Mouse (Mus musculus) adrenal gland, postnatal 10 days (tissue): ENCODE measurements around the gene Upf2. TPM values are rescaled to one million over a fixed set of nuclear protein-coding genes. Genes with fewer than 3 reads are reported as not detected.
"Not testable (repeated sequence)": the region's sequence is repeated elsewhere in the genome, so short reads cannot be mapped to it uniquely, and the experiment has no call there.

Experiments
- DNase-seq: peaks from one replicate; pipeline ENCODE4 v3.0.0; 2021; ENCODE audit warnings: mixed read lengths
- total RNA-seq, 2 experiments: library from RNA; stranded (reverse); gene quantifications; 2 replicates each; pipeline ENCODE4 v1.2.3; 2021

The Upf2 gene
- total RNA-seq, 2 experiments from 2014 or later = 18.6 to 21.5 TPM

DNA sequence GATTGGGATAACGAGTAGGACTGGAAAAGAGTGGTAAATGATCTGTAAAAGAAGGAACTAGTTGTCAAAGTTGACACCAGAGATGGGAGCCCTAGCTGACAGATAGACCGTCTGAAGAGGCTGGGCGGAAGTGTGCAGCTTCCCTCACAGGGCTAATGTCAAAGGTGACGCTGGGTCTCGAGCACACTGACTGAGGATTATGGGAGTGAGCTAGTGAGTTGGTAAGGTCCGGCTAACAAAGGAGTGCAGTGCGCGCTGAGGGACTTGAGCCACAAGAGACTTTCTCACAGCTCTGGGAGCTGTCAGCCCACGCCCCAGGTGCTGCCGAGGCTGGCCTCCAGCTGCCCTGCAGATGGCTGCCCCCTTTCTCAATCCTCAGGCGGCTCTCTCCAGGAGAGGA lies 119.7 kb downstream of the Upf2 start:
- no peak for DNase-seq

DNA sequence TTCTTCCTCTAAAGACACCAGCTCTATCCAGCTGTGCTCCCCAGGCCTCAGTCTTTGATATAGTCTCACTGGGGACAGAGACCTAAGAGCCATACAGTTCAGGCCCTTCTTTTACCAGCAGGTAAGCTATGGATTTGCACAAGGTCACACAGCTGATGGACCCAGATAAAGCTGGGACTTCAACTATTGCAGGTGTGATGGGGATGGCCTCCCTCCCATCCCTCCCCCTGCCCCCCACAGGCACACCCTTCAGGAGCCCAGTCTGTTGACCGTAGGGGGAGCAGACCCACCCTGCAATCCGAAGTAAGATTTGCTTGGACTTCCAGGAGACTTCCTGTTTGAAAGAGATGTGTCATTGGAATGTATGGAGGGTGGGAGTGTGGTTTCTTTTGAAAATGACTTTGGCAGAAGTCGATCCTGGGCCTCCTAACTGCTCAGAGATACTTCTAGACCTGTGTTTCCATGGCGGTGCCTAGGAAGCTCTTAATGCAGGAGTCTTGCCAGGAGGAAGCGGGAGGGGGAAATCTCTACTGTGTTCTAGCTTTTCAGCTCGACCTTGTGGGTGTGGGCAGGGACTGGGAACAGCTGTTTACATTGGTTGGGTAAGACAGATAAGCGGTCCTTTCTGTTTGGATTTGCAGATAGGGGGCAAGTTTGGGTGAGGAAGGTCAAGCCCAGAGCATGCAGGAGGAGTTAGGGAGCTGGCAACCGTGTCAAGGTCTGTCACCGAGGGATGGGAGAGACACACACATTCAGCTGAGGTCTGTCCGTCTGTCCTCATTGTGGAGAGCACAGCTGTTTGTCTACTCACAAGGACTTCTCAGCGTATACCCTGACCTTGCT lies 120.5 kb downstream of the Upf2 start:
- peak; percentile 59 for DNase-seq

DNA sequence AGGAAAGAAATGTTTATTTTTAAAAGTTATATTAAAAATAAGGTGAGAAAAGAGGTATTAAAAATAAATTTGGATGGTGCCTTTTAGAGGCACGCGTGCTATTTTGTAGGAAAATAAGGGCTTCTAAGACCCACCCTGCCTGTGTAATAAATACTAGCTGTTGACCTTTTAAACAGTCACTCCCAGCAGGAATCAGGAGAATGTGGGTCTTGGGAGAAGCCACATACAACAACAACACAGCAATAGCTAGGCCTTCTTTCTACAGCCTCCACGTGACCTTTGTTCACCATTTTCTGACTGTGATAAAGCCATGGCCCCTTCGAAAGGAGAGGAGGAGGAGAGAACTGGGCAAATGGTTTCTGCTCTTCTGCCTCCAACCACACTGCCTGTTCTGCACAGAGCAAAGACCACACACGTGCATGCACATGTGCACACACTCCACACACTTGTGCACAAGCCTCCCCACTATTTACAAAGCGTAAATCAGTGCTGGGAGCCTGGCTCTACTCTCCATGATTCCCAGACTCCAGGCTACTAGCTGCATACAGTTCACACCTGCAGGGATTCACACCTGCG lies 121.5 kb downstream of the Upf2 start:
- no peak for DNase-seq

DNA sequence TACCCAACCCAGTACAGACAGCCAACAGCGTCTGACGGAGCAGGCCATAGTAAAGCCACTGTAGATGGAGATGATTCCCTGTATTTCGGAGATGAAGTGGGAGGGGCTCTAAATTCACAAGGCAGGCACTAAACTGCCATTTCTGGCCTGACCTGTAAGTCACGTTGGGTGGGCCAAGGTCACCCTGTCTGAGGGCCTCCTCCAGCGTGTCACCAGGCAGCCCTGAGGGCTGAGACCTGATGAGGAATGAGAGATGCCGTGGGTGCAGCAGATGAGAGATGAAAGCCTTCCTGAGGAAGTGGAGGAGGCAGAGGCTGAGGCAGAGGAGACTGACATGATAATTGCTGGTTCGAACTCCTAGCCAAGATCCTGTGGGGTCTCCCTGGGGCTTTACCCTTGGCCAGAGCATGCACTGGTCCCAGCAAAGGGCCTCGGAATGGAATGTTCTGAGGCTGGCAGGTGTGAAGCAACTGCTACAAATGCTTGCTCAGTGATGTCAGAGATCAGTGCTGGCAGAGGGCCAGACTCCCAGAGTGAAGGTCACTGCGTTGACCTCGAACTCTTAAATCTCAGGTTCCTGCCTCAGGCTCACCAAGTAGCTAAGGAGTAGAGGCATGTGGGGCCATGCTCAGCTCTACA lies 123.7 kb downstream of the Upf2 start:
- peak; percentile 81 for DNase-seq

DNA sequence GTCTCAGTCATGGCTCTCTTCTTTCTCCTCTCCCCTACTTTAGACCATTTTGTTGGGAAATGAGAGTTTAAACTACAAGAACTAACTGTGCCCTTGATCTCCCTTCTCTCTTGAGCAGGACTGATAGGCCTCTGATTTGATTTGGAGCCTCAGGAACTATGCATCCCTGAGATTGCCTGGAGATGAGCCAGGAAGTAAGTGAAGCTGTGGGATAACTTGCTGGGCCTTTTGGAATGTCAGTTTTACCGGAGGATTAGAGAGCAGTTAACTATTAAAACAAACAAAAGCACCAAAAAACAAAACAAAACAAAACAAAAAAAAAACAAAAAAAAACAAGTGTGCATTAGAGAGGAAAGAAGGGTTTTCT lies 124.2 kb downstream of the Upf2 start:
- DNase-seq = no peak

DNA sequence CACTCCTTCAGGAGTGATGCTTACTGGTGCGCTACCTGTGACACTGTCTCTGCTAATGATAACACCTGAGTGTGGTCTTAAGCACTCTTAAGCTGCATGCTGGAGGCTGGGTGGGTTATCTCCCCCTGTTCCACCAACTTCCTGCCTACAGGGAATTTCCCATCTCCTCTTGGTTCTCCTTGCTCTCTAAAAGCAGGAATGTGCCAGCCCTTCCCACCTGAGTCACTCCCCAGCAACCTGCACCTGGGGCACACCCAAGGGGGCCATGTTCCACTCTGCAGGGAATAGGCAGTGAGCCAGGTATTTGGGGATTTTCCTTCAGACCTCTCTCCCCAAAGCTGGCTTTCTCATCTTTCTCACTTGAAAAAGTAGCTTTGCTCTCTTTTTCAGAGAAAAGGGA lies 128.8 kb downstream of the Upf2 start:
- no peak for DNase-seq

DNA sequence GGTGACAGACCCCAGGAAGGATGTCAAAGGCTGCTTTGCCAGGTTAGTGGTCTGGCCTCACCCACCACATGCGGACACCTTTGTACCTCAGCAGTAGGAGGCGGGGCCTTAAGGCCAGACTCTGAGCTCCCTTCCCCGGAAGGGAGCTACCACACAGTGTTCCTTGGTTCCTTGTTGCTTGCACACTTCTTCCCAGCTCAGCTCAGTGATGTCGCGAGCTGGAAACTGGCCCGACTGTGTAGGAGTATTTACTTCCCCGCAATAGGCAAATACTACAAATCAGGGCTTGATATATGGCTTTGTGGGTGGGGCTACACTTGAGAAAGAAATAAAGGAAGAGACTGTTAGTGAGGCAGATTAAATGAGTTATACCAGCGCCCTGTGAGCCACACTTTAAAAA lies 129.8 kb downstream of the Upf2 start:
- peak; percentile 18 for DNase-seq

DNA sequence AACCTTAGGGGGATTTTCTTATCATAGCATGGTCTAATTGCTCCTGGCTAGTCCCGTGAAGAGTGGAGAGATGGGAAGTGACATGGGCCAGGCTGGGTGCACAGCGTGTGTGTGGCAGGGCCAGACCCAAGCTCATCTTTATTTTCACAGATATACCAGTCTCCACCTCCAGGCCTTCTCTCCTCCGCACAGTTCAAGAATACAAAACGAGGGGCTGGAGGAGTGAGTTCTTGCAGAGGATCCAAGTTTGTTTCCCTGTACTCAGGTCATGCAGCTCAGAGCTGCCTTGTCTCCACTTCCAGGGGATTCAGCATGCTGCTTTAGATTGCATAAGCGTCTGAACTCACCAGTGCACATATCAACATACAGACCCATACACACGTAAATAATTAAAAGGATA lies 131.3 kb downstream of the Upf2 start:
- DNase-seq = no peak

DNA sequence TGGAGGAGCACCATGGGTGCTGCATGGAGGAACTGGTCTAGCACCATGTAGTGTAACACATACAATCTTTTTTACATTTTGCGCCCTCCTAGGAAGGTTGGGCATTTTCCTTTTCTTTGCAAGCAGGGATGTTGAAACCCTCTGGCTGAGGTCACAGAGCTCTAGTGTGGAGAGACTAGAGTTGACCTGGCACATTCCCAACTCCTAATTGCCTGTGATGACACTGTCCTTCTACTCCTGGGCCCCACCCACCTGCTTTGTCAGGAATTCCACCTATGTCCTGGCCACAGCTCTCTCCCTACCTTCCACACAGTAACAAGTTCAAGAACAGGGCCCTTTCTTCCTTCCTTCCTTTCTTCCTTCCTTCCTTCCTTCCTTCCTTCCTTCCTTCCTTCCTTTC lies 132.4 kb downstream of the Upf2 start:
- DNase-seq = peak; percentile 59

DNA sequence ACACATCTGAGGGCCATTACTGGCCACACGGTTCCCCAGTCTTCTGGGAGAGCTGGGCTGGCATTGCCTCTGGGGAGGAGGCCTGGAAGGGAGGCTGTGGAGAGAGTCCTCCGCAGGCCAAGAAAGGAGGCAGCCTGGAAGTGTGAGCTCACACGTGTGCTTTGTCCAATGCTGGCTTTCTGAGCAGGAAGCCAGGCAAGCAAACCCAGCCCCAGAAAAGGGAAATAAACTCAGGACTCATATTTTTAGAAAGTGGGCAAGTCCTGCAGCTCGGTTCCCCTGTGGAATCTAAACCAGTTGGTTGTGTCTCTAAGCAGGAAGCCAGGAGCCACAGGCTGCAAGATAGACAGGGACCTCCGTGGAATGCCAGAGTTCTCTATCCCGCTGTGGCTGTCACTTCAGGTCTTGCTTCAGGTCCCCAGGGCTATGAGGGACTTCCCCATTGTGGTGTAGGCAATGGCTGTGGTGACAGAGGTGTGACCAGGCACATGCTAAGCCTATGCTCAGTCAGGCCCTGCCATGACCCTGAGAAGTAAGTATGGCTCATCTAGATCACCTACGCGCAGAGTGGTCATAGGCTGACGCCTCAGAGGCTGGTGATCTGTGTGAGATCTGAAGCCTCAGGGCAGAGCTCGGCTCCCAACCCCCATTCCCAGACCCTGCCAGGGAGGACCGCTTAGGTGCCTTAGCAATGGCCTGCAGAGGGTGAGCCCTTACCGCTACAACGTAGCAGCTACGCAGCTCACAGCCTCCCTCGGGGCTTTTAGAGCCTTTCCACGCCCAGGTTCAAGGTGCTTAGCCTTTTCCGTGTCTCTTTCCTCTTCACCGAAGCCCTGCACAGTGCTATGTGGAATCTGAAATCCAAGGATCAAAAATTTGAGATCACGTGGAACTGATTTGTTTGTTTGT lies 134.6 kb downstream of the Upf2 start:
- peak; percentile 48 for DNase-seq

DNA sequence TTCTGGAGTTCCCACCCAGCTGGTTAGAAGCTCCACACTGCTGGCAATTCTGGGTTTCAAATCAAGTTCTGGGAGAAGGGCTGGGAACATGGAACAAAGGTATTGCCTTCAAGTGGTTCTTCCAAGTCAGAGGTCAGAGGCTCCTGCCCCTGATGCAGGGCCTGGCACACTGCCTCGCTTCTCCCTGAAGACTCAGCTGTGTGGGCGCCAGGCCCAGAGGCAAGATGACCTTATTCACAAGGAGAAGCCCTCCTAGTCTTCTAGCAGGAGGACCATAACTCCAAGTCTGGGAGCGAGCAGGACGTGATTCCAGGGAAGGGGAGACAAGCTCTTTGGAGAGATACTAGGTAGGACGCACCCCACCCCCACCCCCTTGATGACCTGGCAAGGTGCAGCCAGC lies 135.9 kb downstream of the Upf2 start:
- peak; percentile 84 for DNase-seq

DNA sequence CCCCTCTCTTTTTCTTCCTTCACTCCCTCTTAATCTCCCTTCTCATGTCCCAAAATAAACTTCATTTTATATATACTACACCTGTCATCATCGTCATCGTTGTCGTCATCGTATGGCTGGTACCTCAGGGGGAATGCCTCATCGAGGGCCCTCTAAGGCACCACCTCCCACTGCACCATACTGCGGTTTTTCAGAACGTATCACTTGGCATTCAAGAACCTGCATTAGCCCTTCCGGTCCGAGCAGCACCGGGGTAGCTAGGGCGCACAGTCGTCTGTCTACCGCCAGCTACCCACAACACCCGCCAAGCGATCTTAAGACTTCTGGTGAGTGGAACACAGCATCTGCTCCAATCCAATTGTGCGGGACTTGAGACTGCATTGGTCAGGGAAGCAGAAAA lies 138.7 kb downstream of the Upf2 start:
- DNase-seq = not testable (repeated sequence)

DNA sequence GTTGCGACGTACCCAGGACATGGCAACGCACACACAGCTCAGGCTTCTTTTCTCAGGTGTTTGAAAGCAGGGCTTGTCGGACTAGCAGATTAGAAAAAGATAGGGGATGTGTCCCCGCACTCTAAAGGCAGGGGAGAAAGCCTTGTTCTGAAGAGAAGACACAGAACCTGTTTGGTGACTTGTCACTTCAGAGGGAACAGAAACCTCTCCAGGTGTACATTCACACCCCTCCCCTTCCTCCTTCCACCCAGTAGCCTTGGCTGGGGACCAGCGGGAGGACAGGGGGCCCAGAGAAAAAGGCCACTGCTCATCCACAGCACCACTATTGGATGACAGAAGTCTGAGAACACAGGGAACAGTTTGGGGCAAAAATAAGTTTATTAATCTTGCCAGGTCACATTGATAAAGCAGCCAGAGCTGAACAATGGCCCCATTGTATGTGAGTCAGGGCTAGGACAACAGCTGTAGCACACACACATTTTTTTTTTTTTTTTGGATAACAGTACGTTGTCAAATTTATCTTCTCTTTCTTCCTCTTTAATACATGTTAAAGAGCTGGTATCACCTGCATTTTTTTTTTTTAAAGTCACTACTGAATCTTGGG lies 145.9 kb downstream of the Upf2 start:
- DNase-seq = no peak

DNA sequence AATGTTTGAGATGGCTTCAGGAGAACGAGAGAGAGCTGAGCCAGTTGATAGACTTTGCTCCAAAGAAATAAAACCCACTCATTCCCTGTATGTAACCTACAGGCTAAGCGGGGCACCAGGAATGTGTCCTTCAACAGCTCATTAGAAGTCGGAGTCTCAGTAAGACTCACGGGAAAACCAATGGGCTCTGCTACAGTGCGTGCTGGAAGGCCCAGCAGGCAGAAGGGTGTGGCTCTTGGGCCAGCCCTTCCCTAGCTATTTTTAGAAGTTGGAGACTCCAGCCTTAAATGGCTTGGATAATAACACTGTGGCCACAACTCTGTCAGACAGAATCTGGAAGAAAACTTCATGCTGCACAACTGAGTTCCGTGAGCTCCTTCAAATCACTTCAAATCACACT lies 147.7 kb downstream of the Upf2 start:
- DNase-seq = peak; percentile 40

DNA sequence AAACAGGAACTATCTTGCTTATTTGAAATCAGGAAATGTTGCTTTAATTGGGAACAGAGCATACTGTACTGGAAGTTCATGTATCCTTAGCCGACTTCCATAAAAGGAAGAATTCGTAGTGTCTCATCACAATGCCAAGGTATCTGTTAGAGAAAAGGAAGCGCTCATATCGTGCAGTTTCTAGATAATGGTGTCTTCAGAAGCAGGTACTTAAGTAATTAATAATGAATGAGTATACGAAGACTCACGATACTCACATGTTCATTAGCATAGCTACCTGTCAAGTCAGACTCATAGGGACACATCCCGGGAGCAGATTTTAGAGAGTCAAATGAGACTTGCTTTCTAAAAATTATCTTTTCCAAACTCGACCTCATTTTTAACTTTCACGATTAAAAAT lies 148.2 kb downstream of the Upf2 start:
- no peak for DNase-seq

DNA sequence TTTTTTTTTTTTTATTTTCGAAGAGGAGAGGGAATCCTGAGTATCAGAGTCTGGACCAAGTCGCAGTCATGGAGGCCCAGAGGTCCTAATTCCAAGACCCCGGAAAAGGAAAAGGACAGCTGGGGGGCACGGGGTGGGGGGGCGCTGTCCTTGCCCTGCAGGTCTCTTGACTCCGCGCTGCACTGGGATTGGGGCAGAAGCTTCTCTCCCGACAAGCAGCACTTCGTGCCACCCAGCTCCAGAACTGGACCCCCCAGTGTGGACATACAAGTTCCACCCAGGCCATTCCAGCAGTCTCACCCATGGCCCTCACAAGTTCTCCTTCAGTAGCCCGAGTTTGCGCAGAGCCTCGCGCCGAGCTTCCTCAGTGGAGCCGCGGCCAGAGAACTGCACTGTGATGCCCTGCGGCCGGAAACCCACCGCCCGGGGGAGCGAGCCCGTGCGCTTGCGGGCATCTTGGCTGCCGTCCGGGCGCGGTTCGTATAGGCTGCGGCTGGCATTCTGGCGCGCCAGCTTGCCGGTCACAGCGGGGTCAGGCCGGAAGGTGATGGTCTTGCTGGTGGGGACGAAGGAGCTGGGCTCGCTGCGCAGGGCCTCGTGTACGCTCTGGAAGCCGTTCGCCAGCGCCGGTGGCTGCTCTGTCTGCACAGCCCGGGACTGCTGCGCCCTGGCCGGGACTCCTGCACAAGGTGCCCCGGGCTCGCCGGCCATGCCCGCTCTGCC lies 148.9 kb downstream of the Upf2 start:
- peak; percentile 45 for DNase-seq

DNA sequence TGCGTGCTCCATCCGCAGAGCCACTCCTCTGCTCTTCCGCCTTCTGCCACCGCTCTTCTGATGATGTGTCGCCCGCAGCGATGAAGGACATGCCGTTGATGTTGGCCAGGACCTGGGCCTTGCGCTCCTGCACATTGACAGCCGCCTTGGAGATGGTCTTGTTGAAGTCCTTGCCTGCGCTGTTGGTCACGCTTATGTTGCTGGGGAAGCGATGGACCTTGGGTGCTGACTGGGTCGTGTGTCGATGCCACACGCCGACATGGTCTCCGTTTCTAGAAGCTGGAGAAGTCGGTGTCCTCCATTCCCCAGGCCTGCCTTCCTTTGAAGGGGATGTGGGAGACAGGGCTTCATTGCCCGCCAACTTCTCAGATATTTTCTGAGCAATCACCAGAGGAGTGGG lies 149.5 kb downstream of the Upf2 start:
- DNase-seq = no peak

DNA sequence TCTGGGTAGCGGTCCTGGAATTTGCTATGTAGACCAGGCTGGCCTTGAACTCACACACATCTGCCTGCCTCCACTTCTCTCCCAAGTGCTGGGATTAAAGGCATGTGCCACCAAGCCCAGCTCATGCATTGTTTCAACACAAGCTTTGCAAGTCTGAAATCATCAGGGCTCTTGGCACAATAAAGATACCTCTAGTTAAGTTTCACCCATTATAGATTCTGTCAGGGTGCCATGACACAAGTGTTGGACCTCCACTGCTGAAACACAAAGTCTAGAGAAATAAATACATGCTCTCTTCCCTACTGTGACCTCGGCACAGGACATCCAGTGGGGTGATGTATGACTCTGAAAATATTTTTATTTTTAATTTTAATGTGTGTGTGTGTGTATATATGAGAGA lies 154.2 kb downstream of the Upf2 start:
- no peak for DNase-seq
